ENCODE assay signal across 15 mouse cellular contexts in the genomic region with DNA sequence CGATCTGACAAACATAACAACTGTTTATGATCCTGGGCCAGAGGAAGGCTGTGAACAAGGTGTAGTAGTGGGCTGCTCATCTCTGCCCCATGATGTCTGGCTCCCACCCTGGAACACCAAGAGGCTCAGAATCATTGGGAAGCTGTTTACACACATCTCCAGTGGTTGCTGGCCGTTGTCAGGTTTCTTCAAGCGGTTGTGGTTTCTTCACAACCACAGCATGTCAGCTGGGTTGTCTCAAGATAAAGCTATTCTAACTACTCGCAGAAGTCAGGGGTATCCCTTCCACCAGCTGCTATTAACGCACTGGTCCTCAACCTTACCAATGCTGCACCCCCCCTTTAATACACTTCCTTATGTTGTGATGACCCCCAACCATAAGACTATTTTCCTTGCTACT.
"Had no signal": no experiment of that assay in that cellular context is flagged by ENCODE, and none has a peak within 500 bp of the region (broad histone marks: within the 10 kb centered on the region; RNA-seq: fewer than 3 reads in every experiment).

No protein-coding gene starts in this region.

- H3K27me3 ChIP-seq: neural tube, embryonic 15.5 days; stomach, embryonic 15.5 days had no signal

- H3K36me3 ChIP-seq: neural tube, embryonic 13.5 days; neural tube, embryonic 15.5 days; stomach, embryonic 15.5 days had no signal

- H3K4me2 ChIP-seq: neural tube, embryonic 13.5 days; neural tube, embryonic 15.5 days; stomach, embryonic 15.5 days had no signal

- DNase-seq: retina, postnatal 1 day; right cerebral cortex, postnatal 14 days; right cerebral cortex, postnatal 25 days; right cerebral cortex, postnatal 4 days; spleen, adult 18-20 months; thymus, adult 18-20 months; thymus, adult 2 months; thymus, postnatal 14 days; thymus, postnatal 25 days; thymus, postnatal 36 days; thymus, postnatal 4 days had no signal

- H3K27ac ChIP-seq: neural tube, embryonic 13.5 days; neural tube, embryonic 15.5 days; stomach, embryonic 15.5 days; stomach, postnatal 0 days had no signal

- H3K9me3 ChIP-seq: neural tube, embryonic 13.5 days; neural tube, embryonic 15.5 days; stomach, embryonic 15.5 days had no signal

- H3K4me1 ChIP-seq: neural tube, embryonic 13.5 days; neural tube, embryonic 15.5 days; stomach, embryonic 15.5 days had no signal

- H3K4me3 ChIP-seq: neural tube, embryonic 13.5 days; neural tube, embryonic 15.5 days; stomach, embryonic 15.5 days had no signal

- H3K9ac ChIP-seq: neural tube, embryonic 13.5 days; neural tube, embryonic 15.5 days; stomach, embryonic 15.5 days had no signal
